Mouse (Mus musculus) G1E (cell line): Measurements from ENCODE around the gene Rnf6.

Source experiments
- CTCF ChIP-seq: IDR thresholded peaks from 2 replicates; pipeline ENCODE4 v1.5.1; 2012; ENCODE audit warnings: low read depth, low read length, inconsistent platforms, mixed read lengths
- GATA1 ChIP-seq: IDR thresholded peaks from 2 replicates; pipeline ENCODE4 v1.6.1; 2012; ENCODE audit warnings: borderline replicate concordance, low read length, inconsistent platforms, mixed read lengths
- POLR2AphosphoS5 ChIP-seq: IDR thresholded peaks from 2 replicates; pipeline ENCODE4 v1.6.1; 2012; ENCODE audit warnings: low read depth, low read length, inconsistent platforms; ENCODE audit not compliant: insufficient replicate concordance
- TAL1 ChIP-seq: conservative IDR thresholded peaks from 2 replicates; pipeline ENCODE4 v1.6.1; 2012; ENCODE audit warnings: low read depth, low read length, inconsistent platforms, mixed read lengths

DNA sequence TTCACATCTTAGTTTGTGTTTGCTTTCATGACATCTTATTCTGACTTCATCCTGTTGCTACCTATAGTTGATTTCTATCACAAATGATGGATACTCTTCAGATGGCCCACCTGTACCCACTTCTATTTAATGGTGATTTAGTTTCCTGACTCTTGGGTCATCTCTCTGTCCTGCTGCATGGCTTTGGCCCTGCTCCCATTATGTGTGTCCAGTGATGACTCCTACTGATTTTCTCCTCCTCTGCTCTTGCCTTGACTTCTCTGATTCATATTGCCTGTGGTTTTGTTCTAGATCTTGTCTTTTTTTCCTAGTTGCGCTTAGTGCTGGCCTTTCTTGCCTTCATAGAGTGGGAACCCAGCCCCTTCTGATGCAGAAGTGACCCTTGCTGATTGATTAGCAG is 25.0 kb upstream of the Rnf6 start:
- no peak for TF ChIP-seq GATA1
- TF ChIP-seq CTCF: no peak
- no peak for TF ChIP-seq TAL1
- no peak for TF ChIP-seq POLR2AphosphoS5
